Mouse (Mus musculus): Measurements from ENCODE around the gene Nab1. TPM values are rescaled to one million over a fixed set of nuclear protein-coding genes. Genes with fewer than 3 reads are reported as not detected.

The Nab1 gene
- total and polyA plus RNA-seq, 2 experiments, result 12.8 to 40.7 TPM

GRCm38 (mm10) chr1:52527252-52527651, 26.8 kb upstream of the Nab1 start:
- no peak for TF ChIP-seq CTCF (IDR thresholded peaks at IDR 0.05; ENCODE audit: low read depth, low read length)
- 83% methylated on average over 2 of the region's 2 CpGs for WGBS
- no peak overlapping the region for H3K27ac ChIP-seq (replicated peaks; ENCODE audit: insufficient read depth, low read depth, low read length)

GRCm38 (mm10) chr1:52524663-52525062, 24.2 kb upstream of the Nab1 start:
- 88% methylated on average over 5 of the region's 5 CpGs for WGBS
- TF ChIP-seq CTCF (IDR thresholded peaks at IDR 0.05; ENCODE audit: low read depth, low read length), result no peak
- no peak for TF ChIP-seq POLR2A (IDR thresholded peaks at IDR 0.05; ENCODE audit: extremely low read depth, insufficient read depth, low read length)
- H3K9ac ChIP-seq (ENCODE audit: low read depth, low read length), result no peak overlapping the region
- no peak for DNase-seq (ENCODE audit: extremely low read depth, low read depth, low spot score)
- no peaks in the 10 kb centered on the region for H3K4me1 ChIP-seq (ENCODE audit: control insufficient read depth, insufficient read depth, low read length)
- no peaks in the 10 kb centered on the region for H3K27me3 ChIP-seq (ENCODE audit: control insufficient read depth, insufficient read depth, low read length)
- H3K79me2 ChIP-seq (ENCODE audit: control insufficient read depth, insufficient read depth, low read length), result no peaks in the 10 kb centered on the region
- H3K4me3 ChIP-seq (ENCODE audit: insufficient read depth, low read depth, low read length), result no peak overlapping the region
- H3K36me3 ChIP-seq (ENCODE audit: control insufficient read depth, insufficient read depth, low read length), result no peaks in the 10 kb centered on the region
- no peak overlapping the region for H3K27ac ChIP-seq (replicated peaks; ENCODE audit: insufficient read depth, low read depth, low read length)

More at GRCm38 (mm10) chr1:52527252-52527651, 26.8 kb upstream of the Nab1 start:
- no peak for DNase-seq (ENCODE audit: extremely low read depth, low read depth, low spot score)
- no peak overlapping the region for H3K9ac ChIP-seq (ENCODE audit: low read depth, low read length)
- no peaks in the 10 kb centered on the region for H3K4me1 ChIP-seq (ENCODE audit: control insufficient read depth, insufficient read depth, low read length)
- H3K36me3 ChIP-seq (ENCODE audit: control insufficient read depth, insufficient read depth, low read length), result no peaks in the 10 kb centered on the region
- no peaks in the 10 kb centered on the region for H3K79me2 ChIP-seq (ENCODE audit: control insufficient read depth, insufficient read depth, low read length)
- no peaks in the 10 kb centered on the region for H3K27me3 ChIP-seq (ENCODE audit: control insufficient read depth, insufficient read depth, low read length)
- no peak overlapping the region for H3K4me3 ChIP-seq (ENCODE audit: insufficient read depth, low read depth, low read length)

DNA sequence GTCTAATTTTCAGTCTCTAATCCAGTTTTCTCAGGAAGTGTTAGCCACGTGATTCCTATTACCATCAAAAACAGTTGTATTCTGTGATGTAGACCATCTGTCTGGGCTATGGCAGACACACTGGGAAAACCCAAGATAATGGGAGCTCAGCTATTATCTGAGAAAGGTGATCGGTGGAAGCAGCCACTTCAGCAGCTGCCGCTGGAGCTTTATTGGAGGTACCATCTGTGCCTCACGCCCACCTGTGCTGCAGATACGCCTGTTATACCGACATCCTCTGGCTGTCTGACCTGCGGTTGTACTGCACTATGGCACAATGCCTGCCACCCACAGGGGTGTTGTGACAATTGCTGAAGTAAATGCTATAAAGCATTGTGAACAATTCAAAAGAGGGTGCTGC, 23.7 kb upstream of the Nab1 start:
- H3K27ac ChIP-seq (replicated peaks; ENCODE audit: insufficient read depth, low read depth, low read length), result no peak overlapping the region
- H3K27me3 ChIP-seq (ENCODE audit: control insufficient read depth, insufficient read depth, low read length), result no peaks in the 10 kb centered on the region
- no peak for DNase-seq (ENCODE audit: extremely low read depth, low read depth, low spot score)
- H3K79me2 ChIP-seq (ENCODE audit: control insufficient read depth, insufficient read depth, low read length), result no peaks in the 10 kb centered on the region
- no peaks in the 10 kb centered on the region for H3K4me1 ChIP-seq (ENCODE audit: control insufficient read depth, insufficient read depth, low read length)
- WGBS, result 83% methylated on average over 7 of the region's 7 CpGs
- H3K4me3 ChIP-seq (ENCODE audit: insufficient read depth, low read depth, low read length), result no peak overlapping the region
- no peak overlapping the region for H3K9ac ChIP-seq (ENCODE audit: low read depth, low read length)
- TF ChIP-seq POLR2A (IDR thresholded peaks at IDR 0.05; ENCODE audit: extremely low read depth, insufficient read depth, low read length), result no peak
- no peak for TF ChIP-seq CTCF (IDR thresholded peaks at IDR 0.05; ENCODE audit: low read depth, low read length)
- no peaks in the 10 kb centered on the region for H3K36me3 ChIP-seq (ENCODE audit: control insufficient read depth, insufficient read depth, low read length)

- no peaks in the 10 kb centered on the region for H3K27me3 ChIP-seq (ENCODE audit: control insufficient read depth, insufficient read depth, low read length)
- no peak overlapping the region for H3K27ac ChIP-seq (replicated peaks; ENCODE audit: insufficient read depth, low read depth, low read length)
- WGBS, result 66% methylated on average over 8 of the region's 8 CpGs
- TF ChIP-seq POLR2A (IDR thresholded peaks at IDR 0.05; ENCODE audit: extremely low read depth, insufficient read depth, low read length), result no peak
- no peak for TF ChIP-seq CTCF (IDR thresholded peaks at IDR 0.05; ENCODE audit: low read depth, low read length)
- no peak for DNase-seq (ENCODE audit: extremely low read depth, low read depth, low spot score)
- H3K9ac ChIP-seq (ENCODE audit: low read depth, low read length), result no peak overlapping the region
- H3K36me3 ChIP-seq (ENCODE audit: control insufficient read depth, insufficient read depth, low read length), result no peaks in the 10 kb centered on the region
- no peaks in the 10 kb centered on the region for H3K79me2 ChIP-seq (ENCODE audit: control insufficient read depth, insufficient read depth, low read length)
- H3K4me1 ChIP-seq (ENCODE audit: control insufficient read depth, insufficient read depth, low read length), result no peaks in the 10 kb centered on the region
- no peak overlapping the region for H3K4me3 ChIP-seq (ENCODE audit: insufficient read depth, low read depth, low read length)
Measured at GRCm38 (mm10) chr1:52521436-52521993, 21.0 kb upstream of the Nab1 start.

DNA sequence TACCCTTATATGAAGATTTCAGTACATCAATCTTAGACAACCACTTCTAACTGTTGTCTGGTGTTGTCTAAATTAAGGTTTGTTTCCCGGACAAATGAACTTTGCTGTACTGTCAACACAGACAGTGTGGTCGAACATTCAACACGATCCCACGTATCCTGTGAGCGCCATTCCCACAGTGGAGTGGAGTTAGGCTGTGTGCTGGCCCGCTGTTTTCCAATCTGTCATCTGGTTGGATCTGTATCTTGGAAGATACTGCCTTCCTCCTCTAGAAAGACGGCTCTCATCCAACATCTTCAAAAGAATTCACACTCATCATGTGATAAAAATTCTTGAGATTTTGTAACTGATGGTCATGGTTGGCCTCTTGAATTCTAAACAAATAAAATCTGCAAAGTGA, 19.7 kb upstream of the Nab1 start:
- no peak for DNase-seq (ENCODE audit: extremely low read depth, low read depth, low spot score)

GRCm38 (mm10) chr1:52515249-52515648, 14.8 kb upstream of the Nab1 start:
- WGBS, result 80% methylated on average over 3 of the region's 3 CpGs
- TF ChIP-seq POLR2A (IDR thresholded peaks at IDR 0.05; ENCODE audit: extremely low read depth, insufficient read depth, low read length) (no peak), CTCF (IDR thresholded peaks at IDR 0.05; ENCODE audit: low read depth, low read length) (no peak)
- H3K27me3 ChIP-seq (ENCODE audit: control insufficient read depth, insufficient read depth, low read length), result no peaks in the 10 kb centered on the region
- H3K4me3 ChIP-seq (ENCODE audit: insufficient read depth, low read depth, low read length), result no peak overlapping the region
- H3K9ac ChIP-seq (ENCODE audit: low read depth, low read length), result no peak overlapping the region
- H3K4me1 ChIP-seq (ENCODE audit: control insufficient read depth, insufficient read depth, low read length), result no peaks in the 10 kb centered on the region
- DNase-seq (ENCODE audit: extremely low read depth, low read depth, low spot score), result no peak
- no peak overlapping the region for H3K27ac ChIP-seq (replicated peaks; ENCODE audit: insufficient read depth, low read depth, low read length)
- no peaks in the 10 kb centered on the region for H3K36me3 ChIP-seq (ENCODE audit: control insufficient read depth, insufficient read depth, low read length)
- no peaks in the 10 kb centered on the region for H3K79me2 ChIP-seq (ENCODE audit: control insufficient read depth, insufficient read depth, low read length)

More for the DNA sequence above, 19.7 kb upstream of the Nab1 start:
- H3K27me3 ChIP-seq (ENCODE audit: control insufficient read depth, insufficient read depth, low read length), result no peaks in the 10 kb centered on the region
- H3K4me3 ChIP-seq (ENCODE audit: insufficient read depth, low read depth, low read length), result no peak overlapping the region
- no peaks in the 10 kb centered on the region for H3K4me1 ChIP-seq (ENCODE audit: control insufficient read depth, insufficient read depth, low read length)
- no peak for TF ChIP-seq CTCF (IDR thresholded peaks at IDR 0.05; ENCODE audit: low read depth, low read length)
- no peak for TF ChIP-seq POLR2A (IDR thresholded peaks at IDR 0.05; ENCODE audit: extremely low read depth, insufficient read depth, low read length)
- no peaks in the 10 kb centered on the region for H3K36me3 ChIP-seq (ENCODE audit: control insufficient read depth, insufficient read depth, low read length)
- H3K9ac ChIP-seq (ENCODE audit: low read depth, low read length), result no peak overlapping the region
- no peaks in the 10 kb centered on the region for H3K79me2 ChIP-seq (ENCODE audit: control insufficient read depth, insufficient read depth, low read length)
- 92% methylated on average over 7 of the region's 7 CpGs for WGBS
- H3K27ac ChIP-seq (replicated peaks; ENCODE audit: insufficient read depth, low read depth, low read length), result no peak overlapping the region
